Mouse (Mus musculus): ENCODE results near the gene Thoc3. TPM values are rescaled to one million over a fixed set of nuclear protein-coding genes. Genes with fewer than 3 reads are reported as not detected.

The Thoc3 gene
- polyA plus RNA-seq, 1 experiment: 70.8 TPM

- no peak for TF ChIP-seq MYOG (IDR thresholded peaks at IDR 0.05; ENCODE audit: control insufficient read depth, extremely low read depth, insufficient read length)
- Histone ChIP-seq H3K36me3 (ENCODE audit: control insufficient read depth, insufficient read depth) (no peaks in the 10 kb centered on the region), H3K79me2 (ENCODE audit: control insufficient read depth, insufficient read depth) (no peaks in the 10 kb centered on the region), H3K27me3 (ENCODE audit: control insufficient read depth, insufficient read depth, insufficient read length) (peaks cover 16% of the 10 kb centered on the region), H3K79me3 (ENCODE audit: low read depth) (no peaks in the 10 kb centered on the region), H3K4me3 (ENCODE audit: insufficient read depth, poor library complexity, severe bottlenecking) (no peak overlapping the region), H3ac (ENCODE audit: control insufficient read depth, insufficient read length, low read depth) (no peak overlapping the region)
Observed at GRCm38 (mm10) chr13:54412721-54413120, 55.9 kb downstream of the Thoc3 start.

GRCm38 (mm10) chr13:54412236-54412635 is 56.4 kb downstream of the Thoc3 start:
- TF ChIP-seq CEBPB (IDR thresholded peaks at IDR 0.05; ENCODE audit: low read depth) (no peak), FOSL1 (IDR thresholded peaks at IDR 0.05; ENCODE audit: insufficient read depth, low read length, poor library complexity, severe bottlenecking) (no peak), MYOD1 (IDR thresholded peaks at IDR 0.05; ENCODE audit: control insufficient read depth, insufficient read length, low read depth) (no peak), USF1 (IDR thresholded peaks at IDR 0.05; ENCODE audit: low read depth) (no peak), MAX (IDR thresholded peaks at IDR 0.05) (no peak), MYOG (IDR thresholded peaks at IDR 0.05; ENCODE audit: control insufficient read depth, extremely low read depth, insufficient read length) (no peak), CTCF (IDR thresholded peaks at IDR 0.05; ENCODE audit: control insufficient read depth, insufficient read depth, insufficient read length) (no peak)
- H3K27me3 ChIP-seq (ENCODE audit: control insufficient read depth, insufficient read depth, insufficient read length): peaks cover 16% of the 10 kb centered on the region
- H3K36me3 ChIP-seq (ENCODE audit: control insufficient read depth, insufficient read depth): no peaks in the 10 kb centered on the region
- H3ac ChIP-seq (ENCODE audit: control insufficient read depth, insufficient read length, low read depth): no peak overlapping the region
- no peaks in the 10 kb centered on the region for H3K79me3 ChIP-seq (ENCODE audit: low read depth)
- H3K4me3 ChIP-seq (ENCODE audit: insufficient read depth, poor library complexity, severe bottlenecking): no peak overlapping the region
- no peaks in the 10 kb centered on the region for H3K79me2 ChIP-seq (ENCODE audit: control insufficient read depth, insufficient read depth)

- Histone ChIP-seq H3K36me3 (ENCODE audit: control insufficient read depth, insufficient read depth) (no peaks in the 10 kb centered on the region), H3K79me2 (ENCODE audit: control insufficient read depth, insufficient read depth) (no peaks in the 10 kb centered on the region), H3K79me3 (ENCODE audit: low read depth) (no peaks in the 10 kb centered on the region), H3K4me3 (ENCODE audit: insufficient read depth, poor library complexity, severe bottlenecking) (no peak overlapping the region), H3K27me3 (ENCODE audit: control insufficient read depth, insufficient read depth, insufficient read length) (peaks cover 16% of the 10 kb centered on the region), H3ac (ENCODE audit: control insufficient read depth, insufficient read length, low read depth) (no peak overlapping the region)
- no peak for TF ChIP-seq FOSL1 (IDR thresholded peaks at IDR 0.05; ENCODE audit: insufficient read depth, low read length, poor library complexity, severe bottlenecking)
- TF ChIP-seq CTCF (IDR thresholded peaks at IDR 0.05; ENCODE audit: control insufficient read depth, insufficient read depth, insufficient read length): no peak
- TF ChIP-seq MYOG (IDR thresholded peaks at IDR 0.05; ENCODE audit: control insufficient read depth, extremely low read depth, insufficient read length): no peak
- no peak for TF ChIP-seq MYOD1 (IDR thresholded peaks at IDR 0.05; ENCODE audit: control insufficient read depth, insufficient read length, low read depth)
- TF ChIP-seq CEBPB (IDR thresholded peaks at IDR 0.05; ENCODE audit: low read depth): no peak
- no peak for TF ChIP-seq MAX (IDR thresholded peaks at IDR 0.05)
- TF ChIP-seq USF1 (IDR thresholded peaks at IDR 0.05; ENCODE audit: low read depth): no peak
Observed at GRCm38 (mm10) chr13:54411656-54412055, 57.0 kb downstream of the Thoc3 start.

Other genes starting within 250 kb of the Thoc3 start
- 9.0 TPM for gene Cplx2, start 97.5 kb downstream of the Thoc3 start, polyA plus RNA-seq (2012; fragmentation: generic; extraction: Trizol)
- 6.6 TPM for gene Simc1, start 34.9 kb upstream of the Thoc3 start, polyA plus RNA-seq (2012; fragmentation: generic; extraction: Trizol)
- 62.8 TPM for gene 4833439L19Rik, start 96.6 kb upstream of the Thoc3 start, polyA plus RNA-seq (2012; fragmentation: generic; extraction: Trizol)
- 24.8 TPM for gene Arl10, start 106.2 kb upstream of the Thoc3 start, polyA plus RNA-seq (2012; fragmentation: generic; extraction: Trizol)
- 87.4 TPM for gene Nop16, start 121.2 kb upstream of the Thoc3 start, polyA plus RNA-seq (2012; fragmentation: generic; extraction: Trizol)
- gene Higd2a, start 121.4 kb upstream of the Thoc3 start, polyA plus RNA-seq (2012; fragmentation: generic; extraction: Trizol): 144 TPM
- 32.3 TPM for gene Cltb, start 142.5 kb upstream of the Thoc3 start, polyA plus RNA-seq (2012; fragmentation: generic; extraction: Trizol)
- 33.5 TPM for gene Faf2, start 152.9 kb upstream of the Thoc3 start, polyA plus RNA-seq (2012; fragmentation: generic; extraction: Trizol)
- gene Rnf44, start 225.1 kb upstream of the Thoc3 start, polyA plus RNA-seq (2012; fragmentation: generic; extraction: Trizol): 30.0 TPM
- gene Cdhr2, start 232.6 kb upstream of the Thoc3 start, polyA plus RNA-seq (2012; fragmentation: generic; extraction: Trizol): 0.01 TPM

All from C2C12 (cell line).